Mouse (Mus musculus) spleen, adult 18-20 months (tissue): ENCODE results near the gene Eef1akmt3.

Source experiments
- DNase-seq, 2 experiments: peaks; one replicate each; pipeline ENCODE4 v3.0.0; 2022; ENCODE audit warnings: mixed read lengths in 2 of 2

Eef1akmt3 gene

GRCm38 (mm10) chr10:127050119-127050474 lies 8.8 kb upstream of the Eef1akmt3 start:
- DNase-seq: no peak

GRCm38 (mm10) chr10:127049395-127050118 lies 8.2 kb upstream of the Eef1akmt3 start:
- no peak for DNase-seq

GRCm38 (mm10) chr10:127048608-127049394 lies 7.5 kb upstream of the Eef1akmt3 start:
- DNase-seq: no peak

- no peak for DNase-seq
Measured at GRCm38 (mm10) chr10:127047954-127048353, 6.6 kb upstream of the Eef1akmt3 start, which contains the start of gene Cyp27b1. Cyp27b1 (plus strand) TSS chr10:127048250.

GRCm38 (mm10) chr10:127043187-127043586 lies 1.9 kb upstream of the Eef1akmt3 start:
- DNase-seq: no peak

- no peak for DNase-seq
Measured at GRCm38 (mm10) chr10:127042468-127043115, 1.3 kb upstream of the Eef1akmt3 start.

- peak; percentile 71 to 82 for DNase-seq
Measured at GRCm38 (mm10) chr10:127041774-127042338, 543 bp upstream of the Eef1akmt3 start.

GRCm38 (mm10) chr10:127040569-127041214 lies 621 bp downstream of the Eef1akmt3 start:
- DNase-seq: no peak

GRCm38 (mm10) chr10:127037641-127038040 lies 3.7 kb downstream of the Eef1akmt3 start:
- no peak for DNase-seq

GRCm38 (mm10) chr10:127036273-127036672 lies 5.0 kb downstream of the Eef1akmt3 start:
- no peak for DNase-seq

GRCm38 (mm10) chr10:127033301-127033741 lies 8.0 kb downstream of the Eef1akmt3 start:
- DNase-seq: no peak

GRCm38 (mm10) chr10:127030336-127031296 lies 10.7 kb downstream of the Eef1akmt3 start, which contains the start of gene Tsfm:
Tsfm (minus strand) TSS chr10:127030840.
- DNase-seq: peak; percentile 83 to 94

- DNase-seq: no peak
Measured at GRCm38 (mm10) chr10:127018422-127018821, 22.9 kb downstream of the Eef1akmt3 start.

- no peak for DNase-seq
Measured at GRCm38 (mm10) chr10:127017071-127017470, 24.2 kb downstream of the Eef1akmt3 start.

- no peak for DNase-seq
Measured at GRCm38 (mm10) chr10:127016488-127016887, 24.8 kb downstream of the Eef1akmt3 start.

- DNase-seq: no peak
Measured at GRCm38 (mm10) chr10:127003806-127004205, 37.5 kb downstream of the Eef1akmt3 start.

GRCm38 (mm10) chr10:127003334-127003733 lies 38.0 kb downstream of the Eef1akmt3 start:
- DNase-seq: no peak

GRCm38 (mm10) chr10:127002765-127003164 lies 38.5 kb downstream of the Eef1akmt3 start:
- no peak for DNase-seq

- DNase-seq: no peak
Measured at GRCm38 (mm10) chr10:127002056-127002455, 39.3 kb downstream of the Eef1akmt3 start.

- DNase-seq: no peak
Measured at GRCm38 (mm10) chr10:127001297-127001696, 40.0 kb downstream of the Eef1akmt3 start.

GRCm38 (mm10) chr10:127000529-127000928 lies 40.8 kb downstream of the Eef1akmt3 start, which contains the start of gene Avil:
Avil (plus strand) TSS chr10:127000709.
- no peak for DNase-seq
